Mouse (Mus musculus): ENCODE measurements at regions not wholly inside any gene's neighbourhood (a gene's known extent, or its start where the extent isn't known, plus 50 kb on each side); places are given as distances from the start of the nearest gene placed in this dataset.

DNA sequence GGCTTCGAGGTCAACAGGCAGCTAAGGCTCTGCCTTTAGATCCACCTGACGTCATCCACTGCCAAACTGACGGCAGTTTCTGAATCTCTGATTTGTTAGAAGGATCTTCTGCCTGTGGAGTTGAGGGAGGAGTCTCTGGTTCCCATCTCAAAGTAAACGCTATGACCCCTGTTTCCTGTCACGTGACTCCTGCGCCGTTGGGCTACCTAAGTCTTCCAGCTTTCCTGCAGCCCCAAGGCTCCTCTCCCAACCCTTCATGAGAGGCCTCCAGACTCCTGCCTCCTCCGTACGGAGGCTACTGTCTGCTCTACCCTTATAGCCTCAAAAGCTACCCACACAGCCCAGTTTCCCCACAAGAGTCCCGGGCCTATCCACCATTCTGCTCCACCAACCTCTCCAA is 144.1 kb downstream of the Mn1 start:
- TF ChIP-seq CTCF (IDR thresholded peaks at IDR 0.05; ENCODE audit: borderline replicate concordance, control insufficient read depth, extremely low read depth, insufficient read depth, low read length, poor library complexity) (no peak), POLR2A (IDR thresholded peaks at IDR 0.05; ENCODE audit: control insufficient read depth, extremely low read depth, insufficient read depth, low read length, poor library complexity) (no peak)
